Mouse (Mus musculus): ENCODE measurements around the gene Igfbp6.

DNA sequence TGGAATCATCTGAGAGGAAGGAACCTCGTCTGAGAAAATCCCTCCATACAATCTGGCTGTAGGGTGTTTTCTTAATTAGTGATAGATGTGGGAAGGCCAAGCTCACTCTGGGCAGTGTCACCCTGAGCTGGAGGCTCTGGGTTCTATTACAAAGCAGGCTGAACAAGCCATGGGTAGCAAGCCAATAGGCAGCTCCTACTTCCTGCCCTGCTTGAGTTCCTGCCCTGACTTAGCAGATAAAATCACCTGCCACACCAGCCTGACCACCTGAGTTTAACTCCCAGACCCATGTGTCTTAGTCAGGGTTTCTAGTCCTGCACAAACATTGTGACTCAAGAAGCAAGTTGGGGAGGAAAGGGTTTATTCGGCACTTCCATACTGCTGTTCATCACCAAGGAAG lies 24.9 kb downstream of the Igfbp6 start:
- no peak for TF ChIP-seq CTCF (IDR thresholded peaks at IDR 0.05; ENCODE audit: control insufficient read depth, insufficient read depth, insufficient replicate concordance, low read depth, low read length)
- TF ChIP-seq POLR2A (IDR thresholded peaks at IDR 0.05; ENCODE audit: control insufficient read depth, low read depth, low read length): no peak
